Mouse (Mus musculus) testis, adult 10 weeks (tissue): Measurements from ENCODE around the gene Lce3f. TPM values are rescaled to one million over a fixed set of nuclear protein-coding genes. Genes with fewer than 3 reads are reported as not detected.

Experiments
- polyA plus RNA-seq: library from polyadenylated mRNA; stranded (reverse); fragments of 350-450 nt; fragmentation: Illumina TruSeq; extraction: RNeasy Lipid Tissue Mini Kit (QIAGEN cat#74804); gene quantifications from one replicate; pipeline ENCODE4 v1.2.3, GENCODE M21; 2014; ENCODE audit warnings: low read depth, low replicate concordance

The Lce3f gene
- polyA plus RNA-seq: not detected

GRCm38 (mm10) chr3:92991926-92992325 lies at the start of gene Lce3f:
Lce3f (plus strand) TSS chr3:92992226.

DNA sequence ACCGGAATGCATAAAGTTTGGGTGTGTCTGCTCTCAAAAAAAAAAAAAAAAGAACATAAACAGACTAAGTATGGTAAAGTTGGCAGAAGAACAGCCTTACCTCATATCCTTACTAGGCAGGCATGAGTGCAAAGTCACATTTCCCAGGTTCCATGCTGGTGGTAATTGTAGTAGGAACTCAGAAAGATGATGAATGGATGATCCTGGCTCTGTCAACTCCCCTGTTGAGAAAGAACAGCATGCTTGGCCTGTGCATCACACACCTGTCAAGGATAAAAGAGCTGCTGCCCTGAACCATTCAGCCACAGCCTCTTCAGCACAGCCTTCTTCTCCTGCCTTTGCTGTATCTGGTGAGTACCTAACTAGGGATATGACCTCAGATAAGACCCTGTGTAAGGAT lies 47.8 kb upstream of the Lce3f start, which contains the start of gene Lce3c:
Gene Lce3c (plus strand): TSS at position 301 of the 400 bp plus-strand sequence.

GRCm38 (mm10) chr3:92957090-92957489 lies 34.9 kb upstream of the Lce3f start, which contains the start of gene Lce3d:
Lce3d (plus strand) TSS chr3:92957390.

DNA sequence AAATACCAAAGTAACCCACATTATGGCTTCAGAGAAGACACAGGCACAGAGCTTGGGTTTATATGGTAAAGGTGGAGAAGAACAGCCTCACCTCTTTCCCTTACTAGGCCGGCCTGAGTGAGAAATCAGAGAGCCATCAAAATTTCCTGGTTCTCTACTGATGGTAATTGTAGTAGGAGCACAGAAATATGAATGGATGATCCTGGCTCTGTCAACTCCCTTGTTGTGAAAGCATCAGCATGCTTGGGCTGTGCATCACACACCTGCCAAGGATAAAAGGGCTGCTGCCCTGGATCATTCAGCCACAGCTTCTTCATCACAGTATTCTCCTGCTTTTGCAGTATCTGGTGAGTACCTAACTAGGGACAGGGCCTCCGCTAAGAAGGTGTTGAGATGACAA lies 25.3 kb upstream of the Lce3f start, which contains the start of gene Lce3e:
Gene Lce3e (plus strand): TSS at position 301 of the 400 bp plus-strand sequence.

GRCm38 (mm10) chr3:93015460-93016104 lies 23.6 kb downstream of the Lce3f start, which contains the start of gene Crct1:
Crct1 (minus strand) TSS chr3:93015687.

DNA sequence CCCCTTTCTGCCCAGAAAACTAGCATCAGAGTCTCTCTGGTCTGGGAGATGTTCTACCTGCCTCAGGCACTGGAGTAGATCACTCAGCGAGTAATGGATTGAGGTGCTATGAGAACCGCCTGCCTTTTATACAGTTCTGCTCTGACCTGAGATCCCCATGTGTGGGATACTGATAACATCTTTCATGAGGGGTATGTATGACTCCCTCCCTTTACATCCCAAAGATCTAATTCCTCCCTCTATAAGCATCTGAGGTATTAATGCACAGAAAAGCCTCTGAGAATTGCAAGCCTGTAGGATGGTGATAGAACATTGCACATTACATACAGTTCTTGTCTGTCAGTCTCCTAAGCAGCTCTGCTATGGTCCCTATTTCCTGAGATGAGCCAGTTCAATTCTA lies 26.9 kb downstream of the Lce3f start, which contains the start of gene Lce1m:
Gene Lce1m (minus strand): TSS at position 101 of the 400 bp plus-strand sequence.

Other genes starting within 250 kb of the Lce3f start
- gene Lce1g, start 239.9 kb upstream of the Lce3f start, polyA plus RNA-seq: not detected
- not detected for gene Lce1h, start 227.2 kb upstream of the Lce3f start, polyA plus RNA-seq
- gene Lce1i, start 213.3 kb upstream of the Lce3f start, polyA plus RNA-seq: not detected
- gene Lce1j, start 201.7 kb upstream of the Lce3f start, polyA plus RNA-seq: not detected
- gene Lce1k, start 184.3 kb upstream of the Lce3f start, polyA plus RNA-seq: not detected
- not detected for gene Kprp, start 165.0 kb upstream of the Lce3f start, polyA plus RNA-seq
- gene Lce1l, start 140.9 kb upstream of the Lce3f start, polyA plus RNA-seq: not detected
- not detected for gene 2310050C09Rik, start 122.0 kb upstream of the Lce3f start, polyA plus RNA-seq
- not detected for gene Lce3a, start 66.0 kb upstream of the Lce3f start, polyA plus RNA-seq
- not detected for gene Lce3b, start 59.2 kb upstream of the Lce3f start, polyA plus RNA-seq
- not detected for gene Lce3c, start 47.7 kb upstream of the Lce3f start, polyA plus RNA-seq
- gene Lce3d, start 34.8 kb upstream of the Lce3f start, polyA plus RNA-seq: not detected
- not detected for gene Lce3e, start 25.2 kb upstream of the Lce3f start, polyA plus RNA-seq
- gene Crct1, start 23.5 kb downstream of the Lce3f start, polyA plus RNA-seq: not detected
- gene Lce1m, start 26.8 kb downstream of the Lce3f start, polyA plus RNA-seq: not detected
- not detected for gene Gm4858, start 76.6 kb downstream of the Lce3f start, polyA plus RNA-seq
- gene Crnn, start 152.6 kb downstream of the Lce3f start, polyA plus RNA-seq: not detected
- gene Flg2, start 205.1 kb downstream of the Lce3f start, polyA plus RNA-seq: not detected